In genomic region chr9:22119543-22119942, GRCm38 (mm10) we compare ENCODE assay signal across 17 mouse cellular contexts. TPM values are rescaled to one million over a fixed set of nuclear protein-coding genes. Genes with fewer than 3 reads are reported as not detected.
DNase-seq lines count a peak whose midpoint lies in the region; ATAC-seq and TF ChIP-seq lines count a peak whose summit lies in the region.
"Had no signal": no experiment of that assay in that cellular context is flagged by ENCODE, and none has a peak within 500 bp of the region (broad histone marks: within the 10 kb centered on the region; RNA-seq: fewer than 3 reads in every experiment).

No protein-coding gene starts in this region.

- H3K4me1 ChIP-seq in bone marrow macrophage, adult 2 months (ENCODE audit: control insufficient read depth, insufficient read depth, low read length) = peaks cover 39% of the 10 kb centered on the region
- peaks cover 14% of the 10 kb centered on the region for H3K4me1 ChIP-seq in hindbrain, postnatal 0 days (ENCODE audit: insufficient read depth, low read length)
- H3K4me1 ChIP-seq in embryonic facial prominence, embryonic 10.5 days = peaks cover 19% of the 10 kb centered on the region

- no peaks in the 10 kb centered on the region for H3K9me3 ChIP-seq in hindbrain, postnatal 0 days (ENCODE audit: low read length)
- no peaks in the 10 kb centered on the region for H3K9me3 ChIP-seq in embryonic facial prominence, embryonic 10.5 days
- H3K9me3 ChIP-seq: hindbrain, embryonic 10.5 days; lung, embryonic 15.5 days; midbrain, embryonic 12.5 days had no signal

- 89% methylated on average over 4 of the region's 4 CpGs for WGBS in hindbrain, postnatal 0 days
- WGBS in embryonic facial prominence, embryonic 10.5 days = 91% methylated on average over 4 of the region's 4 CpGs

- H3K27me3 ChIP-seq in hindbrain, postnatal 0 days (ENCODE audit: insufficient read depth, low read length) = no peaks in the 10 kb centered on the region
- 0 out of 2 replicates have a peak, but pooled peaks cover 4% of the 10 kb centered on the region for H3K27me3 ChIP-seq in embryonic facial prominence, embryonic 10.5 days (replicated peaks; ENCODE audit: low read depth, poor library complexity, severe bottlenecking)
- H3K27me3 ChIP-seq: lung, embryonic 15.5 days had no signal

- H3K4me2 ChIP-seq in hindbrain, postnatal 0 days (ENCODE audit: low read depth, low read length) = no peak overlapping the region
- H3K4me2 ChIP-seq: heart, embryonic 11.5 days; lung, embryonic 15.5 days; midbrain, embryonic 12.5 days had no signal

- H3K4me3 ChIP-seq in bone marrow macrophage, adult 2 months (ENCODE audit: insufficient read depth, low read length) = no peak overlapping the region
- H3K4me3 ChIP-seq in hindbrain, postnatal 0 days (ENCODE audit: low read length) = no peak overlapping the region
- no peak overlapping the region for H3K4me3 ChIP-seq in embryonic facial prominence, embryonic 10.5 days
- H3K4me3 ChIP-seq: hindbrain, embryonic 10.5 days; lung, embryonic 15.5 days; midbrain, embryonic 12.5 days had no signal

- TF ChIP-seq POLR2A in bone marrow macrophage, adult 2 months (IDR thresholded peaks at IDR 0.05; ENCODE audit: borderline replicate concordance, low read depth, low read length) = no peak

- peak; percentile 62 for DNase-seq in adrenal gland, adult 2 months
- DNase-seq in adrenal gland, adult 18-20 months (ENCODE audit: low spot score in 2 of 2) = no peak
- peak; percentile 56 for DNase-seq in layer of hippocampus, adult 9-11 months
- no peak for DNase-seq in layer of hippocampus, postnatal 10 days (ENCODE audit: low spot score in 2 of 2)
- DNase-seq in hindbrain, postnatal 0 days (ENCODE audit: low spot score) = no peak
- DNase-seq in embryonic facial prominence, embryonic 10.5 days (ENCODE audit: low spot score) = no peak
- DNase-seq: cerebellum, adult 11 months; forebrain, postnatal 0 days; kidney, adult 18-20 months; retina, postnatal 1 day had no signal

- H3K9ac ChIP-seq in hindbrain, postnatal 0 days (replicated peaks; ENCODE audit: low read length) = no peak overlapping the region
- H3K9ac ChIP-seq: forebrain, postnatal 0 days; lung, embryonic 15.5 days; midbrain, embryonic 12.5 days had no signal

- TF ChIP-seq CTCF in bone marrow macrophage, adult 2 months (IDR thresholded peaks at IDR 0.05; ENCODE audit: low read depth, low read length) = no peak
- TF ChIP-seq CTCF in hindbrain, postnatal 0 days (IDR thresholded peaks at IDR 0.05; ENCODE audit: low read depth) = no peak

- 0 out of 2 replicates have a peak, but pooled peaks have one; percentile 10 for ATAC-seq in megakaryocyte progenitor cell, adult 5-6 weeks (replicated peaks; ENCODE audit: poor library complexity)
- ATAC-seq in hindbrain, postnatal 0 days = no peak
- ATAC-seq: forebrain, postnatal 0 days had no signal

- H3K27ac ChIP-seq in bone marrow macrophage, adult 2 months (ENCODE audit: insufficient read depth, low read depth, low read length) = peak overlapping the region; percentile 92
- no peak overlapping the region for H3K27ac ChIP-seq in hindbrain, postnatal 0 days
- H3K27ac ChIP-seq in embryonic facial prominence, embryonic 10.5 days (replicated peaks) = no peak overlapping the region
- H3K27ac ChIP-seq: hindbrain, embryonic 10.5 days; lung, embryonic 15.5 days; midbrain, embryonic 12.5 days; stomach, postnatal 0 days had no signal

- no peaks in the 10 kb centered on the region for H3K36me3 ChIP-seq in hindbrain, postnatal 0 days (ENCODE audit: insufficient read depth, low read length)
- peaks cover 5% of the 10 kb centered on the region; the same call in 1 of the 2 replicates for H3K36me3 ChIP-seq in embryonic facial prominence, embryonic 10.5 days (replicated peaks)
- H3K36me3 ChIP-seq: lung, embryonic 15.5 days; midbrain, embryonic 12.5 days had no signal

RNA-seq across cellular contexts. Expression of gene Elof1, which starts 2.6 kb away (rescaled TPM):
- 10 to 100 TPM; 73.9 to 90.9 TPM for total RNA-seq in adrenal gland, adult 2 months (2021)
- polyA plus RNA-seq in adrenal gland, adult 2 months (2012; rRNA removed) = 157 and 159 TPM in 2 replicates
- 10 to 100 TPM; 73.3 to 81.8 TPM for total RNA-seq in adrenal gland, adult 18-20 months (2021)
- 10 to 100 TPM; 60.4 to 60.7 TPM for total RNA-seq in layer of hippocampus, postnatal 10 days (2021)
- 56.4 and 62.3 TPM in 2 replicates for polyA plus RNA-seq in bone marrow macrophage, adult 2 months (2012; ENCODE audit: insufficient read depth, insufficient read length, missing spikeins)
- total RNA-seq in megakaryocyte progenitor cell, adult 5-6 weeks (2015) = 106 and 124 TPM in 2 replicates
- total RNA-seq in megakaryocyte progenitor cell, adult 5-6 weeks (2017) = 43.6 and 49.6 TPM in 2 replicates
- total RNA-seq in hindbrain, postnatal 0 days (2014; rRNA removed) = 142 and 165 TPM in 2 replicates
- polyA plus RNA-seq in hindbrain, postnatal 0 days (2015; fragmentation: Nextera tagmentation; extraction: Ambion mirVana) = 171 and 178 TPM in 2 replicates
- polyA plus RNA-seq in embryonic facial prominence, embryonic 10.5 days (2016; fragmentation: Nextera tagmentation; extraction: Ambion mirVana) = 241 and 245 TPM in 2 replicates

RNA-seq across cellular contexts. Expression of gene Acp5, which starts 16.0 kb away (rescaled TPM):
- total RNA-seq in adrenal gland, adult 2 months (2021) = 10 to 100 TPM; 65.9 to 86.3 TPM
- 93.2 and 189 TPM in 2 replicates for polyA plus RNA-seq in adrenal gland, adult 2 months (2012; rRNA removed)
- total RNA-seq in adrenal gland, adult 18-20 months (2021) = 10 to 100 TPM; 46.9 to 92.0 TPM
- under 1 TPM; 0.53 to 0.67 TPM for total RNA-seq in layer of hippocampus, postnatal 10 days (2021)
- 9.9 and 12.3 TPM in 2 replicates for polyA plus RNA-seq in bone marrow macrophage, adult 2 months (2012; ENCODE audit: insufficient read depth, insufficient read length, missing spikeins)
- total RNA-seq in megakaryocyte progenitor cell, adult 5-6 weeks (2015) = 3.3 and 4.1 TPM in 2 replicates
- 2.9 and 5.3 TPM in 2 replicates for total RNA-seq in megakaryocyte progenitor cell, adult 5-6 weeks (2017)
- 0.18 and 1.8 TPM in 2 replicates for total RNA-seq in hindbrain, postnatal 0 days (2014; rRNA removed)
- polyA plus RNA-seq in hindbrain, postnatal 0 days (2015; fragmentation: Nextera tagmentation; extraction: Ambion mirVana) = 0.63 and 1.2 TPM in 2 replicates
- 16.6 and 17.5 TPM in 2 replicates for polyA plus RNA-seq in embryonic facial prominence, embryonic 10.5 days (2016; fragmentation: Nextera tagmentation; extraction: Ambion mirVana)

RNA-seq across cellular contexts. Expression of gene Cnn1, which starts 20.5 kb away (rescaled TPM):
- 1 to 10 TPM in 1 of 2 experiments, under 1 TPM in 1; 0.58 to 3.8 TPM for total RNA-seq in adrenal gland, adult 2 months (2021)
- 1.1 and 1.8 TPM in 2 replicates for polyA plus RNA-seq in adrenal gland, adult 2 months (2012; rRNA removed)
- total RNA-seq in adrenal gland, adult 18-20 months (2021) = 1 to 10 TPM in 1 of 2 experiments, under 1 TPM in 1; 0.99 to 2.7 TPM
- total RNA-seq in layer of hippocampus, postnatal 10 days (2021) = under 1 TPM; 0.42 to 0.43 TPM
- polyA plus RNA-seq in bone marrow macrophage, adult 2 months (2012; ENCODE audit: insufficient read depth, insufficient read length, missing spikeins) = 1.6 and 1.9 TPM in 2 replicates
- total RNA-seq in megakaryocyte progenitor cell, adult 5-6 weeks (2015) = not detected in 2 replicates
- not detected in 2 replicates for total RNA-seq in megakaryocyte progenitor cell, adult 5-6 weeks (2017)
- 0.40 and 0.52 TPM in 2 replicates for total RNA-seq in hindbrain, postnatal 0 days (2014; rRNA removed)
- 0.66 and 1.1 TPM in 2 replicates for polyA plus RNA-seq in hindbrain, postnatal 0 days (2015; fragmentation: Nextera tagmentation; extraction: Ambion mirVana)
- polyA plus RNA-seq in embryonic facial prominence, embryonic 10.5 days (2016; fragmentation: Nextera tagmentation; extraction: Ambion mirVana) = 1.3 and 3.1 TPM in 2 replicates

RNA-seq across cellular contexts. Expression of gene Ecsit, which starts 34.3 kb away (rescaled TPM):
- total RNA-seq in adrenal gland, adult 2 months (2021) = 10 to 100 TPM; 50.9 to 70.8 TPM
- polyA plus RNA-seq in adrenal gland, adult 2 months (2012; rRNA removed) = 52.6 and 65.2 TPM in 2 replicates
- 10 to 100 TPM; 49.0 to 64.4 TPM for total RNA-seq in adrenal gland, adult 18-20 months (2021)
- 10 to 100 TPM; 45.8 to 46.8 TPM for total RNA-seq in layer of hippocampus, postnatal 10 days (2021)
- polyA plus RNA-seq in bone marrow macrophage, adult 2 months (2012; ENCODE audit: insufficient read depth, insufficient read length, missing spikeins) = 5.7 and 7.0 TPM in 2 replicates
- total RNA-seq in megakaryocyte progenitor cell, adult 5-6 weeks (2015) = 10.1 and 12.0 TPM in 2 replicates
- 20.8 and 24.0 TPM in 2 replicates for total RNA-seq in megakaryocyte progenitor cell, adult 5-6 weeks (2017)
- 59.9 and 68.8 TPM in 2 replicates for total RNA-seq in hindbrain, postnatal 0 days (2014; rRNA removed)
- 51.0 and 56.0 TPM in 2 replicates for polyA plus RNA-seq in hindbrain, postnatal 0 days (2015; fragmentation: Nextera tagmentation; extraction: Ambion mirVana)
- 38.6 and 41.7 TPM in 2 replicates for polyA plus RNA-seq in embryonic facial prominence, embryonic 10.5 days (2016; fragmentation: Nextera tagmentation; extraction: Ambion mirVana)

RNA-seq across cellular contexts. Expression of gene Pigyl, which starts 37.1 kb away (rescaled TPM):
- 10 to 100 TPM; 34.8 to 65.0 TPM for total RNA-seq in adrenal gland, adult 2 months (2021)
- 75.3 and 79.6 TPM in 2 replicates for polyA plus RNA-seq in adrenal gland, adult 2 months (2012; rRNA removed)
- 10 to 100 TPM; 42.5 to 44.3 TPM for total RNA-seq in adrenal gland, adult 18-20 months (2021)
- total RNA-seq in layer of hippocampus, postnatal 10 days (2021) = 10 to 100 TPM; 38.8 to 48.5 TPM
- polyA plus RNA-seq in bone marrow macrophage, adult 2 months (2012; ENCODE audit: insufficient read depth, insufficient read length, missing spikeins) = 19.5 and 22.5 TPM in 2 replicates
- 21.8 and 25.4 TPM in 2 replicates for total RNA-seq in megakaryocyte progenitor cell, adult 5-6 weeks (2015)
- 28.4 and 31.8 TPM in 2 replicates for total RNA-seq in megakaryocyte progenitor cell, adult 5-6 weeks (2017)
- total RNA-seq in hindbrain, postnatal 0 days (2014; rRNA removed) = 20.5 and 37.1 TPM in 2 replicates
- polyA plus RNA-seq in hindbrain, postnatal 0 days (2015; fragmentation: Nextera tagmentation; extraction: Ambion mirVana) = 109 and 111 TPM in 2 replicates
- 45.1 and 48.2 TPM in 2 replicates for polyA plus RNA-seq in embryonic facial prominence, embryonic 10.5 days (2016; fragmentation: Nextera tagmentation; extraction: Ambion mirVana)

Comparison
In these comparisons a context has a peak if more than half of its experiments do, and no peak if none do; other contexts are left out.
1. DNase-seq: peak in adrenal gland, adult 2 months (single experiment) and layer of hippocampus, adult 9-11 months (single experiment); none in adrenal gland, adult 18-20 months (0 of 2), layer of hippocampus, postnatal 10 days (0 of 2), hindbrain, postnatal 0 days (single experiment) and embryonic facial prominence, embryonic 10.5 days (single experiment).
2. RNA of gene Acp5, which starts 16.0 kb away (total RNA-seq): 46.9 to 92.0 TPM in adrenal gland, adult 18-20 months and 65.9 to 86.3 TPM in adrenal gland, adult 2 months; 2.9 to 5.3 TPM in megakaryocyte progenitor cell, adult 5-6 weeks, 0.18 to 1.8 TPM in hindbrain, postnatal 0 days and 0.53 to 0.67 TPM in layer of hippocampus, postnatal 10 days; every median in the first group is over 4 times any median in the second.